Mouse (Mus musculus) midbrain, embryonic 10.5 days (tissue): ENCODE results near the gene Igfals. TPM values are rescaled to one million over a fixed set of nuclear protein-coding genes. Genes with fewer than 3 reads are reported as not detected.

ENCODE experiments used
- DNase-seq: peaks from one replicate; pipeline ENCODE4 v3.0.0-alpha.2; 2017; ENCODE audit warnings: low spot score
- H3K27ac ChIP-seq: fragments of 300-500 bp; sonication (generic); replicated peaks from 2 replicates; pipeline ENCODE4 v1.5.1; 2016; ENCODE audit warnings: mild to moderate bottlenecking
- H3K27me3 ChIP-seq: fragments of 300-500 bp; sonication (generic); 2 replicates; pipeline ENCODE4 v1.6.1; 2016; ENCODE audit warnings: low read depth, mild to moderate bottlenecking; ENCODE audit not compliant: poor library complexity, severe bottlenecking
- H3K36me3 ChIP-seq: fragments of 300-500 bp; sonication (generic); 2 replicates; pipeline ENCODE4 v1.6.1; 2016; ENCODE audit warnings: mild to moderate bottlenecking, moderate library complexity
- H3K4me1 ChIP-seq: fragments of 300-500 bp; sonication (generic); 2 replicates; pipeline ENCODE4 v1.6.1; 2016
- H3K4me3 ChIP-seq: fragments of 300-500 bp; sonication (generic); 2 replicates; pipeline ENCODE4 v1.5.1; 2016; ENCODE audit warnings: mild to moderate bottlenecking, moderate library complexity
- H3K9me3 ChIP-seq: fragments of 300-500 bp; sonication (generic); replicated peaks from 2 replicates; pipeline ENCODE4 v1.6.1; 2016; ENCODE audit warnings: mild to moderate bottlenecking
- WGBS: fragments of 180-500 bp; shearing (Covaris S2); methylation state at CpG from one replicate; pipeline ENCODE4 v1.1.7; 2016; 5-methylcytosine and 5-hydroxymethylcytosine counted together
- polyA plus RNA-seq: library from polyadenylated mRNA; unstranded; fragments of >200 nt; fragmentation: Nextera tagmentation; extraction: Ambion mirVana; gene quantifications from 2 replicates; pipeline ENCODE4 v1.2.1, GENCODE M21; 2016

The Igfals gene
- polyA plus RNA-seq, 1 experiment from 2014 or later: 0.31 TPM

GRCm38 (mm10) chr17:24850065-24850772 lies 15.6 kb upstream of the Igfals start, which contains the start of gene Fahd1:
Fahd1 (minus strand) TSS chr17:24850364.
- no peaks in the 10 kb centered on the region for H3K9me3 ChIP-seq
- H3K4me1 ChIP-seq: peaks cover 30% of the 10 kb centered on the region
- under 1% methylated on average over 58 of the region's 58 CpGs for WGBS
- H3K27me3 ChIP-seq: peaks cover 10% of the 10 kb centered on the region
- H3K27ac ChIP-seq: peak within 1 kb of the TSS; percentile 92
- peak; percentile 97 for DNase-seq
- peak within 1 kb of the TSS; percentile 77 for H3K4me3 ChIP-seq
- H3K36me3 ChIP-seq: peaks cover 14% of the 10 kb centered on the region

DNA sequence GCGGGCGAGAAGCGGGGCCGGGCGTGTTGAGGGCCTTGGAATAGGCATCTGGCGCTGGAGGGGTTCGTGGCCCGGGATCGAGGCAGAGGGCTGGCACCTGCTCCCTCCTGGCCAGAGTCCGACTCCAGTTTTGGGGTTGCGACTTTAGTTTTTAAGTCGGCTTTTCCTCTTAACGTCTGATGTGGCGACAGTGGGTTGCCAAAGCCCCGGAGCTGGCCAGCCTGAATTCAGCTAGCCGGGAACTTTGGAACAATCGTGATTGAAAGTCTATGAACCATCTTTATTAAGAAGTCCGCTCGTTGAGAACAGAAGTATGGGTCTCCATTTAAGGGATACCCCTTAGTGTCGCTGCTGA lies 15.0 kb upstream of the Igfals start:
- Histone ChIP-seq H3K9me3 (no peaks in the 10 kb centered on the region), H3K36me3 (peaks cover 14% of the 10 kb centered on the region), H3K4me3 (peak overlapping the region; percentile 77), H3K4me1 (peaks cover 30% of the 10 kb centered on the region), H3K27me3 (peaks cover 10% of the 10 kb centered on the region), H3K27ac (peak overlapping the region; percentile 70)
- no peak for DNase-seq
- 2% methylated on average over 20 of the region's 20 CpGs for WGBS

DNA sequence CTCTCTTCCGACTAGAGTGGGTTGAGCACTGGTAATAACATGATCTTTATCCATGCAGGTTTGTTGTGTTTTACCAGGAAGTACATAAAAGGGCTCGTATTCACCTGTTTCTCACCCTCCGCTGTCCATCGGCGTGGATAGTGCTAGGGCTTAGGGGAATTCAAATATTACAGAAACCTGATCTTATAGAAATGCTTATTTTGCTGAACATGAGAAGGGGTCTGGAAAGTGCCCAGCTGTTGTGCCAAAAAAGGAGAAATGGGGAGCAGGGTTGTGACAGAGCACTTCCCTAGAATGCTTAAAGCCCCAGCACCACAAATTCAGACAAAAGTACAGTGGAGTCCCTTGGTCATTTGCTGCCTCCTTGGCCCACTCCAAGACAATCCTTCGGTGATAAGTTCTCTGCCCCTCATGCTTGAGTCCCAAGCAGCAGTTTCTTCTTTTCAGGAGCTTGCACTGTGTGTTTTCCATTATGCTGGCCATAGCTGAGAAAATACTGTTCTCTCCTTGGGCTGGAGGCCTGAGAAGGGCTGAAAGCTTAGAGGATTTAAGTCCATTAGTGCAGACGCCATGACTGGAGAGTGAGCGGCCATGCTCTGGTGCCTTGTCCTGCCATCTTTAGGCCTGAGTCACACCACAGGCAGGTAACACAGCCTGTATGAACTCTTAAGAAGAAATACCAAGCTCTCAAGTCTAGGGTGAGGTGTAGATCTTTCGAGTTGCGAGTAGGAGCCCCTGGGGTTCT lies 14.2 kb upstream of the Igfals start:
- Histone ChIP-seq H3K9me3 (no peaks in the 10 kb centered on the region), H3K4me3 (peak overlapping the region; percentile 77), H3K4me1 (peaks cover 30% of the 10 kb centered on the region), H3K27me3 (peaks cover 10% of the 10 kb centered on the region), H3K27ac (no peak overlapping the region), H3K36me3 (peaks cover 20% of the 10 kb centered on the region)
- 83% methylated on average over 10 of the region's 10 CpGs for WGBS
- DNase-seq: no peak

- WGBS: 77% methylated on average over 3 of the region's 3 CpGs
- Histone ChIP-seq H3K36me3 (peaks cover 38% of the 10 kb centered on the region), H3K27ac (no peak overlapping the region), H3K4me3 (no peak overlapping the region), H3K9me3 (no peaks in the 10 kb centered on the region), H3K4me1 (peaks cover 8% of the 10 kb centered on the region), H3K27me3 (peaks cover 9% of the 10 kb centered on the region)
- no peak for DNase-seq
Measured at GRCm38 (mm10) chr17:24855838-24856464, 9.8 kb upstream of the Igfals start.

GRCm38 (mm10) chr17:24856589-24856988 lies 9.2 kb upstream of the Igfals start:
- WGBS: 93% methylated on average over 13 of the region's 13 CpGs
- DNase-seq: no peak
- H3K4me3 ChIP-seq: no peak overlapping the region

DNA sequence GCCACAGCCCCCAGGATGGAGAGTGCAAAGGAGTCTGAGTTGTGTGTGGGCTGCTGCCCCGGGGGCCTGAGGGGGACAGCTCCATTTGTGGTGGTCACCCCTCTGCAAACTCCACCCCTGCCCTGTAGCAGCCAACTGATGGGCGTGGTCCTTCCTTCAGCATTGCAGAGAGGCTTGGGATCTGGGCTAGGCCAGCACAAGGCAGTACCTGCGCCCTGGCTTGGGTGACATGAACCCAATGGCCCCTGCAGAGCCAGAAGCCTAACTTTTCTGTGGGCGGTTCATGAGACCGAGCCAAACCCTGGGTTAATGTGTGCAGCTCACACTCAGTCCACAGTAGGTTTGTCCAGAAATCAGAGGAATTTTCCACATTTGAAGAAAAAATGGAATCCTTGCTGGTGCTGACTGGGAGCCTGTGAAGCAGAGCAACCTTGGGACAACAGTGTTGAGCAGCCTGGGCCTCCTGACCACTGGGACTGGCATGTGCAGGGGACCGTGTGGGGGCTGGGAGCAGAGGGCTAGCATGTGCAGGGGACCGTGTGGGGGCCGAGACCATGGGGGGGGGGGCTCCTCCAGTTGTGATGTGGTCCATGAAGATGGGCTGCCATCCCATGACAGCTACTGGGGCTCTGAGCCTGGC lies 7.8 kb upstream of the Igfals start:
- no peak overlapping the region for H3K27ac ChIP-seq
- no peaks in the 10 kb centered on the region for H3K27me3 ChIP-seq
- H3K36me3 ChIP-seq: peaks cover 57% of the 10 kb centered on the region
- no peaks in the 10 kb centered on the region for H3K4me1 ChIP-seq
- no peak overlapping the region for H3K4me3 ChIP-seq
- DNase-seq: no peak
- 89% methylated on average over 8 of the region's 8 CpGs for WGBS
- no peaks in the 10 kb centered on the region for H3K9me3 ChIP-seq

More at GRCm38 (mm10) chr17:24856589-24856988, 9.2 kb upstream of the Igfals start:
- Histone ChIP-seq H3K9me3 (no peaks in the 10 kb centered on the region), H3K4me1 (peaks cover 2% of the 10 kb centered on the region), H3K27me3 (peaks cover 3% of the 10 kb centered on the region), H3K27ac (no peak overlapping the region), H3K36me3 (peaks cover 44% of the 10 kb centered on the region)

DNA sequence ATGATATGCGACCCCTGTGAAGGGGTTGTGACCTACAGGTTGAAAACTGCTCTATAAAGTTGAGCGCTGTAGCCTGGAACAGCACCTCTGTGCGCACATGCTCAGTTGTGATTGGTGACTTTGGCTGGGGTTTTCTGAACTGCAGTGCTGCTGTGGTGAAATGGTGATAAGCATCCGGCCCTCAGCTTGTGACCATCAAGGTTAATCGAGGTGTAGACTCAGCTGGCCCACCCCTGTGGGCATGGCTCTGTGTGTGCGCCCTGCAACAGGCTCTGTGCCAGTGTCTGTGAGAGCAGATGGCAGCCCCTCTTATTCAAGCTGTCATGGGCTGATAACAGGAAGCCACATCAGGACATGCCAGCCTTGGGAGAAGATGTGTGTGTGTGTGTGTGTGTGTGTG lies 6.8 kb upstream of the Igfals start:
- no peak for DNase-seq
- H3K4me1 ChIP-seq: no peaks in the 10 kb centered on the region
- no peaks in the 10 kb centered on the region for H3K9me3 ChIP-seq
- H3K27ac ChIP-seq: no peak overlapping the region
- 91% methylated on average over 6 of the region's 6 CpGs for WGBS
- no peak overlapping the region for H3K4me3 ChIP-seq
- H3K27me3 ChIP-seq: no peaks in the 10 kb centered on the region
- peaks cover 49% of the 10 kb centered on the region for H3K36me3 ChIP-seq

DNA sequence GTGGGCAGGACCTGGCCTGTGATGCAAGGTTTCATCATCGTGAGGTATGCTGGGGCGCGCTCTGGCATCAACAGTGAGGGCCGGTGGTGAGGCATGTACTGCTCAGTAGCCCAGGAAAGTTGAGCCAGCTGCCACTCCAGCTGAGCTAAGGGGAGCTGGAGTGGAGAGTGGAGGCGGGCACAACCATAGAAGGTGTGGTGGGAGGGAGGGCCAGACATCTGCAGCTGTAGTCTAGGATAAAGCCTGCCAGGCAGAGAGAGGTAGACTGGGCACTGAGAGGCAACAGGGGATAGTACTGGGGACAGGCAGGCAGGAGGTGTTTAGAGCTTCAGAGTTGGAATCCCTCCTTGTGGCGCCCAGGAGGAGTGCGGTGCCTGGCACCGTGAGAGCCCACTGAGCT lies 5.7 kb upstream of the Igfals start:
- DNase-seq: no peak
- WGBS: 94% methylated on average over 8 of the region's 8 CpGs
- Histone ChIP-seq H3K27ac (no peak overlapping the region), H3K36me3 (peaks cover 43% of the 10 kb centered on the region), H3K4me3 (no peak overlapping the region), H3K9me3 (no peaks in the 10 kb centered on the region), H3K4me1 (no peaks in the 10 kb centered on the region), H3K27me3 (no peaks in the 10 kb centered on the region)

- WGBS: 94% methylated on average over 3 of the region's 3 CpGs
- no peak for DNase-seq
- no peaks in the 10 kb centered on the region for H3K4me1 ChIP-seq
- H3K4me3 ChIP-seq: no peak overlapping the region
- H3K36me3 ChIP-seq: peaks cover 34% of the 10 kb centered on the region
- H3K9me3 ChIP-seq: no peaks in the 10 kb centered on the region
- H3K27me3 ChIP-seq: no peaks in the 10 kb centered on the region
- H3K27ac ChIP-seq: no peak overlapping the region
Measured at GRCm38 (mm10) chr17:24861785-24862184, 4.0 kb upstream of the Igfals start.

DNA sequence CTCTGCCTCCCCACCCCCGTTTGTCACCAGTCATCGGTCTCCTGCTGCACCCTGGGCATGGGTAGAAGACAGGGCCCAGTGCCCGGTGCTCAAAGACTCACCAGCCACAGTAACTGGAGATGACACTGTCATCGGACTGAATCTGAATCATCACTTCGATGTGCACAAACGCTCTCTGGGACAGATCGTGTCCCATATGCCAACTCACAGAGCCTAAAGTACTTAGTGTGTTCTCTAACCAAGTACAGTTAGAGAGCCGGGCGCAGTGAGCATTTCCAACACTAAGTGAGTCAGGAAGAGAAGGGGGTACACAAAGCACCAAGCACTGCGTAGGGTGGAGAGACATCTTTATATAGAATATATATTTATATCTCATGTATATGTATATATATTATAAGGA lies 2.1 kb downstream of the Igfals start:
- H3K36me3 ChIP-seq: no peaks in the 10 kb centered on the region; the same call in 1 of the 2 replicates
- DNase-seq: no peak
- H3K9me3 ChIP-seq: no peaks in the 10 kb centered on the region
- 93% methylated on average over 10 of the region's 10 CpGs for WGBS
- H3K27ac ChIP-seq: no peak overlapping the region
- H3K27me3 ChIP-seq: no peaks in the 10 kb centered on the region
- no peaks in the 10 kb centered on the region for H3K4me1 ChIP-seq
- no peak overlapping the region for H3K4me3 ChIP-seq

GRCm38 (mm10) chr17:24873695-24874404 lies 8.1 kb downstream of the Igfals start:
- H3K4me3 ChIP-seq: no peak overlapping the region
- no peak overlapping the region for H3K27ac ChIP-seq
- WGBS: 47% methylated on average over 4 of the region's 4 CpGs
- H3K4me1 ChIP-seq: peaks cover 12% of the 10 kb centered on the region
- no peak for DNase-seq
- no peaks in the 10 kb centered on the region for H3K27me3 ChIP-seq
- no peaks in the 10 kb centered on the region for H3K36me3 ChIP-seq
- H3K9me3 ChIP-seq: no peaks in the 10 kb centered on the region

DNA sequence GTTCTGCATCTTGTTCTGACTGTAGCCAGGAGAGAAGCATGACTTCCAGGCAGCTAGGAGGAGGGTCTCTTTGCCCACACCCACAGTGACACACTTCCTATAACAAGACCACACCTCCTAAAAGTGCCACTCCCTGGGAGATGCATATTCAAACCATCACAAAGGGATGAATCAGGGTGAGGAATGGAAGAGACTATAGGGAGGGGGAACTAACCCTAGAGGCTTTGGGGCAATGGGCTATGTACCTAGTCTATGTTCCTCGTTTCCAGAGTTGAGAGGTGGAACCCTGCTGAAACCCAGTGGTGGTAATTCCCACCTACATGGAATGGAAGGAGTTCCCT lies 8.6 kb downstream of the Igfals start:
- peaks cover 12% of the 10 kb centered on the region for H3K4me1 ChIP-seq
- no peak overlapping the region for H3K27ac ChIP-seq
- no peak overlapping the region for H3K4me3 ChIP-seq
- 71% methylated on average over 1 of the region's 1 CpGs for WGBS
- no peaks in the 10 kb centered on the region for H3K36me3 ChIP-seq
- no peaks in the 10 kb centered on the region for H3K27me3 ChIP-seq
- no peak for DNase-seq
- H3K9me3 ChIP-seq: no peaks in the 10 kb centered on the region
